Mouse (Mus musculus): Measurements from ENCODE around the gene Stk32c. TPM values are rescaled to one million over a fixed set of nuclear protein-coding genes. Genes with fewer than 3 reads are reported as not detected.

Gene Stk32c
- polyA plus RNA-seq, 1 experiment = 15.1 TPM

- DNase-seq (ENCODE audit: low spot score) = no peak
Observed at GRCm38 (mm10) chr7:139200108-139200507, 13.0 kb downstream of the Stk32c start.

GRCm38 (mm10) chr7:139197022-139197421, 16.1 kb downstream of the Stk32c start:
- DNase-seq (ENCODE audit: low spot score) = peak; percentile 4

DNA sequence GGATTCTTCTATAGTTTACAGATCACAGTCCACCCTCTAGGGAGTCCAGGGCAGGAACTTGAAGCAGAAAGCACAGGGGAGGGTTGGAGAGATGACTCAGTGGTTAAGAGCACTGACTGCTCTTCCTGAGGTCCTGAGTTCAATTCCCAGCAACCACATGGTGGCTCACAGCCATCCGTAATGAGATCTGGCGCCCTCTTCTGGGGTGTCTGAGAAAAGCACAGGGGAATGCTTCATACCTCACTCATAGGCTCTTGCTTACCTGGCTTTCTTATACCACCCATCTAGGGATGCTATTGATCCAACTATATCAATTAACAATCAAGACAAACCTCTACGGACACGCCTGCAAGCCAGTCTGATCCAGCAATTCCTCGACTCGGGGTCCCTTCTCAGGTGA, 21.5 kb downstream of the Stk32c start:
- DNase-seq (ENCODE audit: low spot score) = no peak

DNA sequence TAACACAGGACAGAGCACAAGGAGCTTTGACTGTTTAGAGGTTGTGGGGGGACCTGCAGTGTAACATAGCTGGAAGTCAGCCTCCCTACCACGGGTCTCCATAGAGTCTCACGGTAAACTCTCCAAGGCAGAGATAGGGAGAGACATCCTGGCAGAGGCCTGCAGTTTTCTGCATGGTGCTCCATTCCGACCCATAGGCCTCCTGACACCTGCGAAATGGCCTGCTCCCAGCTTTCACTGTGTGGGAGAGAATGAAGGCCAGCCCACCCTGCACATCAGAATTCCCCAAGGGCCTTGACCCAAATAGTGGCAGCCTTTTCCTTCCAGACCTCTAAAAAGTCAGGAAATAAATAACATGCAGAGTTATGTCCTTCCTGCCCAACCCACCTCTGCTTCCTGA, 22.5 kb downstream of the Stk32c start:
- DNase-seq (ENCODE audit: low spot score) = no peak

DNA sequence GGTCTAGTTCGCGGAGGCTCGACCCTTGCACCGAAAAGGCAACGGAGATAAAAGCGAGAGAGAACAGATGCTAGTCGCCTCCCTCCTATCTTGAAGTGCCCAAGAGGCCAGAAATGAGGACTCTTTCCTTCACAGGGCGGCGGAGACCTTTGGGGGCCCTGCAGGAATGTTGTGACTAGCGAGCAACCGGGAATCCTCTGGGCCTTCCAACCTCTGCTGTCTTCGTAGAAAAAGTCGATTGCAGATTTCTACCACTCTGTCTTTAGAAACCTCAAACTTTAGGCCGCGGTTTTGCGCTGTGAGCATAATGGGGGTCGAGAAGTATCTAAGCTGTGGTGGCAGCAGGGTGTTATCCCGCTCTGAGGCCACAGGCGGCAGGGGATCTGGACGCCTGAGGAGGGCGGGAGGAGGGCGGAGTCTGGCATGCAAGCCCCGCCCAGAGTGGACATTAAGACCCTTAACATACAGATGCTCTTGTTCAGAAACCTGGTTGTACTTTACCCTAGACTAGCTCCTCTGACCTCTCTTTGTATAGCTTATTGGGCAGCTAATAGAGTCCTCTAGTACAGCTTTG, 24.4 kb downstream of the Stk32c start:
- no peak for DNase-seq (ENCODE audit: low spot score)

- DNase-seq (ENCODE audit: low spot score) = peak; percentile 62
Observed at GRCm38 (mm10) chr7:139187771-139188633, 25.1 kb downstream of the Stk32c start.

GRCm38 (mm10) chr7:139187277-139187676, 25.8 kb downstream of the Stk32c start:
- no peak for DNase-seq (ENCODE audit: low spot score)

- DNase-seq (ENCODE audit: low spot score) = no peak
Observed at GRCm38 (mm10) chr7:139186436-139186835, 26.7 kb downstream of the Stk32c start.

DNA sequence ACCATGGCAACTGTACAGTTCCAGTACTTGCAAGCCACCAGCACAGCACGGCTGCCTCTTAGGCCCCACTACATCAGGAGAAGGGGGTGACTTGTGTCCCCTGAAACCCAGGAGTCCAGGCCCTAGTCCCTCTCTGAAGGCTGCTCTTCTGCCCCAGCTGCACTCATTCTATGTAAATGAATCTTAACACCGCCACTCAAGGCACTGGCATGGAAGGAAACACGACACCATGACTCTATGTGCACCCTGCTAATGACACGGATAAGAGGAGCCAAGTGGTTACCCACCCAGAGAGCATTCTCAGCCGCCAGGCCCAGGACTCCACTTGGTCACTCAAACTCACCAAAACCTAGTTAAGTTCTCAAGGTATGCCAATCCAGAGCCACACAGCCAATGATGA, 27.1 kb downstream of the Stk32c start:
- DNase-seq (ENCODE audit: low spot score) = no peak

DNA sequence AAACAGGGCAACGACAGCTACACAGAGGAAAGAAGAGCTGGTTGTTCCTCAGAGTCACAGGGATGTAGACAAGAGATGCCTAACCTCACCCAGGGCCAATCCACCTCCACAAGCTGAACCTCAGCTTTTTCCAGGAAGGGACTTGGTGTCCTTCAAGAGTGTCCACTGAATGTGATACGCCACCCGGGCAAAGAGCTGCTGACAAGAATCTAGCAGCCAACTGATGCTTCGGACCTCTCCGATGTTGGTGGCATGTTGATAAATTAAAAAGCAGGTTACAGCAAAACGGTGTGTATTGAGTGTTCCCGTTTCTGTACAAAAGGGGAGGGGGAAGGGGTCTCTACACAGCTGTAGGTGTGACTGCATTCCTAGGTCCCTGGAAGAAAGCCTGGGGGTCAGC, 28.3 kb downstream of the Stk32c start:
- no peak for DNase-seq (ENCODE audit: low spot score)

DNA sequence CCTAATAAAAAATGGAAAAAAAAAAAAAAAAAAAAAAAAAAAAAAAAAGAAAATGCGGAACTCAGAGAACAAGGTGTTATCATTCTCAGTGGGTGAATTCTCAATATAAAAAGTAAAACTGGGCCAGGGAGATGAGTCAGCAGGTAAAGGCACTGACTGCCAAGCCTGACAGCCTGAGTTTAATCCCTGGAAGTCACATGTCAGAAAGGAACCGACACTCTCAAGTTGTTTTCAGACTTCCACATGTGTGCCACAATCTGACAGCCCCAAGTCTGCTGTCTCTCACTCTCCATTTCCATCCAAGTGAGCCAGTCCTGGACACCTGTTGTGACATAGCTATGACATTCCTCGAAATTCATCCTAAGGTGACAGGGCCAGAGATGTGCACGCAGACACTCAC, 28.7 kb downstream of the Stk32c start:
- no peak for DNase-seq (ENCODE audit: low spot score)

DNA sequence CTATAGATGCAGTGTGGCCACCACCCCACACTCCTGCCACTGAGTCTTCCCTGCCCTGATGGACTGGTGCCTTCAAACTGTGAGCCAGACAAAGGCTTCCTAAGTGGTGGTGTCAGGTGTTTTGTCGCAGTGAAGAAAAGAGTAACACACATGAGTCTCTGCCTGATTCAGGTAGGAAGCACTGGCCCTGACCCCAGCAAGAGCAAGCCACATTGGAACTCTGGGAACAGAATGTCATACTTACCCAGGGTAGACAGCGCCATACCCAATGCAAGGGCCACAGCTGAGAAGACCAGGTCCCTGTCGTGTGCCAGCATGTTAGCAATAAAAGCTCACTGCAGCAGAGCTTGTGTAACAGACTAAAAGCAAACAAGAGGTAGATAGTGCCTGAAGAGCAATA, 33.0 kb downstream of the Stk32c start:
- peak; percentile 10 for DNase-seq (ENCODE audit: low spot score)

- DNase-seq (ENCODE audit: low spot score) = no peak
Observed at GRCm38 (mm10) chr7:139179299-139179698, 33.8 kb downstream of the Stk32c start.

GRCm38 (mm10) chr7:139169143-139169542, 44.0 kb downstream of the Stk32c start:
- DNase-seq (ENCODE audit: low spot score) = no peak

DNA sequence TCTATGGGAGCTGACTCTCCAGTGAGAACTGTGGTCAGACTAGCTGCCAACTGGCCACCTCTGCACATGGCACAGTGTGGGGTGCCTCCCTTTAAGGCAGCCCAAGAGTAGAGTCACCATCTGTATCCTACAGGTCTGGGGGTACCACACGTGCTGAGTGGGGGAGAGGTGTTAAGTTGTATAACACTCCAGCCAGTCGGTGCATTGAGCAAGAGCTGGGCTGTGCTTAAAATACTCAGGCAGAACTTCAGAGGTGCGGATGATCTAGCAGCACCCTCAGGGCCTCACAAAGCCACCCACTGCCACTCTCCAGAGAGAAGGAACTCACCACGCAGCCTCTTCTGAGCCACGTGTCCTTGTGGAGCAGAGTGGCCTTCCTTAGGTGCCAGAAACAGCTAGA, 48.7 kb downstream of the Stk32c start:
- DNase-seq (ENCODE audit: low spot score) = no peak

DNA sequence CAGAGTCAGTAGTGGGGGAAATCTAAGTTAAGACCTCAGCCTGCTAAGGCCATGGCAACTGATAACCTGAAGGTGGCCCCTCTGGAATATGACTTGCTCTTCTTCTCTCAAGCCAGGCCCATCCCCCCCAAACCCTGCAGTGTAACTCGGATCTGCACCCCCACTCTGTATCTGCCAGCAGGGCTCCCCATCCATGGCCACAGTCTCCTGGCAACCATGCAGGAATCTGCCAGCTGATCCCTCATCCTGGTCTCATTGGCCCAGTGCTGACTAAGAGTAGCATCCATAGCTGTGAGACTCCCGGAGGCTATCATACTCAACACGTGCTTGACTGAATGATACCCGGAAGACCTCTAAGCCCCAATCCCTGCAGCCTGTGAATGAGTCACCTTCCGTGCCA, 54.2 kb downstream of the Stk32c start:
- no peak for DNase-seq (ENCODE audit: low spot score)

GRCm38 (mm10) chr7:139158549-139158948, 54.6 kb downstream of the Stk32c start:
- no peak for DNase-seq (ENCODE audit: low spot score)

GRCm38 (mm10) chr7:139157541-139157940, 55.6 kb downstream of the Stk32c start:
- no peak for DNase-seq (ENCODE audit: low spot score)

DNA sequence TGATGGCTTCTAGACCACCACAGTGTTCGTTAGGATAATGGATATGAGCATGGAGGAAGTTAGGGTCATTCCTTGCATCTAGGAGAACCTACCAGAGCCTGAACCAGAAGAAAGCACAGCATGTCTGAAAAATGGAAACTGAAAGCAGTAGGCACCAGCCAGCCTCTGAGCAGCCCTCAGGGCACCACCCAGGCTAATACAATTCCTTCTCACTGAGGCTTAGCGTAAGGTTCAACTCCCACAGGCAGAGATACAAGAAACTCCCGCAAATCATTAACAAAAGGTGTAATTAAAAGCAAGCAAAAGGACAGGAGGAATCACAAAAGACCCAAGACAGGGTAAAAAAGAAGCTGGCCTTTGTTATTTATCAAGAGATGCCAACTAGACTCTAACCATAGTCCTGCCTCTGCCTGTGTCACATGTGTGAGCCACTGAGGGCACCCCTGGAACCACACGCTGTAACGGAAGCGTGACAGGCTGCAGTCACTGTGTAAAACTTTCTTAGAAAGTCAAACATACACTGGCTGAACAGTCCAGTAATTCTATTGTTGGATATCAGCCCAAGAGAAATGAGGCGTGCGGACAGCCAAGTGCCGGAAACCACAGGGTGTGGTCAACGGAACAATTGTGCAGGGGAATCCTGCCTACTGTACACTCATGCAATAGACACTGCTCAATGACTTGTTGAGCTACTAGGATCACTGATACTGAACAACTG, 56.6 kb downstream of the Stk32c start:
- DNase-seq (ENCODE audit: low spot score) = no peak

DNA sequence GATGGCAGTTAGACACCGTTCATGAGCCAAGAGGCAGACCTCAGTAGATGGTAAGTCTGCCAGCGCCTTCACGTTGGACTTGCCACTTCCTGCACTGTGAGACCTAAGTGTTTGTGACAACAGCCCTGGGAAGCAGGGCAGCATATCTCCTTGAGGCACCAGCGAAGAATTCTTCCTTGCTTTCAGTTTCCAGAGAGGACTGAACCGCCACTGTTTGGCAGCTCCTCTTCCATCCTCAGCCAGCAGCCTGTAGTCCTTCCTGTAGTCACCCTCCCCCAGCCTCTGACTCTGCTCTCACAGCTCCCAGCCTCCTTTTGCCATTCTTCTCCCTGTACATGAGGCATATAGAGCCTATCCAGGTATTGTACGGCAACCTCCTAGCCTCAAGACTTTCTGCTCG, 60.2 kb downstream of the Stk32c start:
- DNase-seq (ENCODE audit: low spot score) = no peak

GRCm38 (mm10) chr7:139151116-139151515, 62.0 kb downstream of the Stk32c start:
- no peak for DNase-seq (ENCODE audit: low spot score)

GRCm38 (mm10) chr7:139149373-139149772, 63.7 kb downstream of the Stk32c start:
- no peak for DNase-seq (ENCODE audit: low spot score)

GRCm38 (mm10) chr7:139147360-139147759, 65.7 kb downstream of the Stk32c start:
- no peak for DNase-seq (ENCODE audit: low spot score)
